Mouse (Mus musculus) adrenal gland, adult 2 months (tissue): ENCODE results near the gene Gm5797. TPM values are rescaled to one million over a fixed set of nuclear protein-coding genes. Genes with fewer than 3 reads are reported as not detected.
"Not testable (repeated sequence)": the region's sequence is repeated elsewhere in the genome, so short reads cannot be mapped to it uniquely, and the experiment has no call there.

Experiments
- DNase-seq: peaks from one replicate; pipeline ENCODE4 v3.0.0; 2021
- long read RNA-seq: library from polyadenylated mRNA; stranded (forward); transcript quantifications from one replicate; pipeline ENCODE4 v2.0.0, GENCODE M21; 2021
- polyA plus RNA-seq: library from polyadenylated mRNA; depleted of rRNA; stranded (reverse); fragments of >200 nt; gene quantifications from 2 replicates; pipeline ENCODE4 v1.2.3, GENCODE M21; 2012; rRNA removed
- total RNA-seq, 2 experiments: library from RNA; stranded (reverse); gene quantifications; 2 replicates each; pipeline ENCODE4 v1.2.3; 2021

The Gm5797 gene
- total RNA-seq (not detected), polyA plus RNA-seq (not detected in 2 replicates)
- long read RNA-seq: 0 reads

DNA sequence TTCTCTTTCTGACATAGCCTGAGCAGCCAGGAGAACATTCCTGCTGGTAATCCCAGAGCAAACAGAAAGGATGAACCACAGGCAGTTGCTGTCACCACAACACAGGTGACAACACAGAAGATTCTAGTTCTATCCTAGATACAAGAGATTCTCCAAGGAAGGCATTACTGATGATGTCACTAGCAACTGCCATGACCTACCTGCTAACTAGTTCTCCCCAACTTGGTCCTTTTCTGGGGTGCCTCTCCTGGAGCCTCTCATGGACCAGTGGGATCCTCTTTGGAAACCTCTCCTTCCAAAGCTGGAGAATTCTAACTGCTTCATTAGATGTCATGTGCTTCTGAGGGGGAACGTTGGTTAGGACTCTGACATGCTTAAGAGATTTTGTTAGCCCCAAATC is at the start of gene Gm5797:
Gene Gm5797, minus strand, starts transcription at position 101 of the 400 bp plus-strand sequence.
- DNase-seq: not testable (repeated sequence)

- DNase-seq: not testable (repeated sequence)
These were observed 32.8 kb upstream of the Gm5797 start, which contains the start of gene Gm8374 for GRCm38 (mm10) chr14:7365034-7365433. TSS of gene Gm8374 (minus strand) at chr14:7365134.

GRCm38 (mm10) chr14:7315093-7315492 is 17.1 kb downstream of the Gm5797 start:
- peak; percentile 1 for DNase-seq

- peak; percentile 1 for DNase-seq
These were observed 17.5 kb downstream of the Gm5797 start, which contains the start of gene Gm3739 for GRCm38 (mm10) chr14:7314661-7315060. TSS of gene Gm3739 (minus strand) at chr14:7315049.

Other genes with a start within 250 kb of the Gm5797 start
- gene Gm3696, start 231.8 kb downstream of the Gm5797 start, total RNA-seq: under 1 TPM; 0.21 to 0.26 TPM
- gene Gm3696, start 231.8 kb downstream of the Gm5797 start, polyA plus RNA-seq: not detected in 2 replicates
- gene Gm6676, start 207.0 kb downstream of the Gm5797 start, total RNA-seq: not detected
- gene Gm6676, start 207.0 kb downstream of the Gm5797 start, polyA plus RNA-seq: not detected in 2 replicates
- gene Gm3512, start 157.9 kb downstream of the Gm5797 start, total RNA-seq: under 1 TPM; 0.20 to 0.69 TPM
- gene Gm3512, start 157.9 kb downstream of the Gm5797 start, polyA plus RNA-seq: not detected in 2 replicates
- not detected for gene Gm16434, start 137.9 kb downstream of the Gm5797 start, total RNA-seq
- not detected in 2 replicates for gene Gm16434, start 137.9 kb downstream of the Gm5797 start, polyA plus RNA-seq
- not detected for gene Gm3727, start 67.7 kb downstream of the Gm5797 start, total RNA-seq
- not detected in 2 replicates for gene Gm3727, start 67.7 kb downstream of the Gm5797 start, polyA plus RNA-seq
- gene Gm3739, start 17.3 kb downstream of the Gm5797 start, total RNA-seq: not detected
- gene Gm3739, start 17.3 kb downstream of the Gm5797 start, polyA plus RNA-seq: not detected in 2 replicates
- not detected for gene Gm8374, start 32.7 kb upstream of the Gm5797 start, total RNA-seq
- gene Gm8374, start 32.7 kb upstream of the Gm5797 start, polyA plus RNA-seq: not detected in 2 replicates
- gene Gm3755, start 118.5 kb upstream of the Gm5797 start, total RNA-seq: not detected
- not detected in 2 replicates for gene Gm3755, start 118.5 kb upstream of the Gm5797 start, polyA plus RNA-seq
- not detected for gene Gm3752, start 151.4 kb upstream of the Gm5797 start, total RNA-seq
- gene Gm3752, start 151.4 kb upstream of the Gm5797 start, polyA plus RNA-seq: not detected in 2 replicates
- under 1 TPM; 0.26 to 0.35 TPM for gene Gm3558, start 236.2 kb upstream of the Gm5797 start, total RNA-seq
- 0.18 TPM in 1 of 2 replicates, not detected in the other for gene Gm3558, start 236.2 kb upstream of the Gm5797 start, polyA plus RNA-seq